Mouse (Mus musculus) hindbrain, embryonic 14.5 days (tissue): ENCODE measurements around the gene Obscn. TPM values are rescaled to one million over a fixed set of nuclear protein-coding genes. Genes with fewer than 3 reads are reported as not detected.

Experiments used
- ATAC-seq: fragments of 200-750 bp; cut with Nextera tagmentation; 2 replicates; pipeline ENCODE4 v1.8.0; 2017; ENCODE audit warnings: moderate number of reproducible peaks, mild to moderate bottlenecking, moderate TSS enrichment, moderate library complexity; ENCODE audit not compliant: low FRiP score
- DNase-seq: peaks from one replicate; pipeline ENCODE4 v3.0.0-alpha.2; 2015; ENCODE audit warnings: low spot score
- H3K27ac ChIP-seq: fragments of 300-500 bp; sonication (generic); 2 replicates; pipeline ENCODE4 v1.5.1; 2014; ENCODE audit warnings: mild to moderate bottlenecking, moderate library complexity
- H3K27me3 ChIP-seq: fragments of 300-500 bp; sonication (generic); 2 replicates; pipeline ENCODE4 v1.6.1; 2014; ENCODE audit warnings: mild to moderate bottlenecking, low read length, mixed read lengths; ENCODE audit not compliant: control insufficient read depth, insufficient read depth
- H3K36me3 ChIP-seq: fragments of 300-500 bp; sonication (generic); replicated peaks from 2 replicates; pipeline ENCODE4 v1.6.1; 2014; ENCODE audit not compliant: control insufficient read depth, insufficient read depth
- H3K4me1 ChIP-seq: fragments of 300-500 bp; sonication (generic); replicated peaks from 2 replicates; pipeline ENCODE4 v1.6.1; 2014; ENCODE audit warnings: antibody characterized with exemption, low read length, mixed read lengths; ENCODE audit not compliant: control insufficient read depth, insufficient read depth
- H3K4me2 ChIP-seq: fragments of 300-500 bp; sonication (generic); replicated peaks from 2 replicates; pipeline ENCODE4 v1.6.1; 2014; ENCODE audit warnings: mild to moderate bottlenecking, moderate library complexity
- H3K4me3 ChIP-seq: fragments of 300-500 bp; sonication (generic); replicated peaks from 2 replicates; pipeline ENCODE4 v1.5.1; 2014; ENCODE audit warnings: mild to moderate bottlenecking, low read length
- H3K9ac ChIP-seq: fragments of 300-500 bp; sonication (generic); 2 replicates; pipeline ENCODE4 v1.6.1; 2014
- H3K9me3 ChIP-seq: fragments of 300-500 bp; sonication (generic); 2 replicates; pipeline ENCODE4 v1.6.1; 2016; ENCODE audit warnings: low read length; ENCODE audit not compliant: control insufficient read depth
- WGBS: fragments of 180-500 bp; shearing (Covaris S2); extraction: QIAGEN DNeasy Blood & Tissue Kit; methylation state at CpG from one replicate; pipeline ENCODE4 v1.1.7; 2014; 5-methylcytosine and 5-hydroxymethylcytosine counted together
- polyA plus RNA-seq: library from polyadenylated mRNA; unstranded; fragments of >200 nt; fragmentation: Nextera tagmentation; extraction: Ambion mirVana; gene quantifications from 2 replicates; pipeline ENCODE4 v1.2.1, GENCODE M21; 2014

Obscn gene
- polyA plus RNA-seq, 1 experiment from 2014 or later, result 0.71 TPM

- DNase-seq, result no peak
- no peak overlapping the region for H3K4me3 ChIP-seq
- no peak for ATAC-seq
- no peaks in the 10 kb centered on the region for H3K27me3 ChIP-seq
- H3K27ac ChIP-seq, result no peak overlapping the region
- H3K9ac ChIP-seq, result no peak overlapping the region
- H3K4me1 ChIP-seq, result no peaks in the 10 kb centered on the region
- H3K9me3 ChIP-seq, result no peaks in the 10 kb centered on the region
- 92% methylated on average over 13 of the region's 13 CpGs for WGBS
- no peaks in the 10 kb centered on the region for H3K36me3 ChIP-seq
- no peak overlapping the region for H3K4me2 ChIP-seq
Measured at GRCm38 (mm10) chr11:59029003-59029402, 107.2 kb downstream of the Obscn start.

- ATAC-seq (no peak), DNase-seq (no peak)
- WGBS, result 84% methylated on average over 6 of the region's 6 CpGs
- Histone ChIP-seq H3K4me3 (no peak overlapping the region), H3K4me1 (no peaks in the 10 kb centered on the region), H3K4me2 (no peak overlapping the region), H3K9ac (no peak overlapping the region), H3K36me3 (no peaks in the 10 kb centered on the region), H3K9me3 (no peaks in the 10 kb centered on the region), H3K27ac (no peak overlapping the region), H3K27me3 (no peaks in the 10 kb centered on the region)
Measured at GRCm38 (mm10) chr11:59026411-59026810, 109.8 kb downstream of the Obscn start.

GRCm38 (mm10) chr11:59015052-59015451, 121.2 kb downstream of the Obscn start:
- Histone ChIP-seq H3K27ac (no peak overlapping the region), H3K9me3 (no peaks in the 10 kb centered on the region), H3K4me3 (no peak overlapping the region), H3K27me3 (no peaks in the 10 kb centered on the region), H3K9ac (no peak overlapping the region), H3K4me2 (no peak overlapping the region), H3K36me3 (no peaks in the 10 kb centered on the region), H3K4me1 (no peaks in the 10 kb centered on the region)
- DNase-seq (no peak), ATAC-seq (no peak)
- 40% methylated on average over 9 of the region's 9 CpGs for WGBS

GRCm38 (mm10) chr11:59002327-59003079, 133.7 kb downstream of the Obscn start:
- no peaks in the 10 kb centered on the region for H3K36me3 ChIP-seq
- H3K27ac ChIP-seq, result no peak overlapping the region
- H3K9me3 ChIP-seq, result no peaks in the 10 kb centered on the region
- no peak for DNase-seq
- no peak overlapping the region for H3K4me2 ChIP-seq
- H3K4me3 ChIP-seq, result no peak overlapping the region
- no peak overlapping the region for H3K9ac ChIP-seq
- no peak for ATAC-seq
- WGBS, result 85% methylated on average over 7 of the region's 7 CpGs
- no peaks in the 10 kb centered on the region for H3K4me1 ChIP-seq
- no peaks in the 10 kb centered on the region for H3K27me3 ChIP-seq

GRCm38 (mm10) chr11:59000635-59001034, 135.6 kb downstream of the Obscn start:
- Histone ChIP-seq H3K4me3 (no peak overlapping the region), H3K9ac (no peak overlapping the region), H3K27me3 (no peaks in the 10 kb centered on the region), H3K4me1 (no peaks in the 10 kb centered on the region), H3K4me2 (no peak overlapping the region), H3K27ac (no peak overlapping the region), H3K36me3 (no peaks in the 10 kb centered on the region), H3K9me3 (no peaks in the 10 kb centered on the region)
- ATAC-seq (no peak), DNase-seq (no peak)
- 94% methylated on average over 20 of the region's 21 CpGs for WGBS

- no peak for ATAC-seq
- WGBS, result 85% methylated on average over 6 of the region's 6 CpGs
Measured at GRCm38 (mm10) chr11:58999830-59000229, 136.4 kb downstream of the Obscn start.

GRCm38 (mm10) chr11:58999158-58999557, 137.0 kb downstream of the Obscn start:
- peaks cover 8% of the 10 kb centered on the region; the same call in 1 of the 2 replicates for H3K27me3 ChIP-seq
- no peak overlapping the region for H3K4me3 ChIP-seq
- H3K9ac ChIP-seq, result no peak overlapping the region
- 64% methylated on average over 11 of the region's 11 CpGs for WGBS
- no peaks in the 10 kb centered on the region for H3K9me3 ChIP-seq
- no peaks in the 10 kb centered on the region for H3K36me3 ChIP-seq
- 0 out of 2 replicates have a peak, but pooled peaks cover under 1% of the 10 kb centered on the region for H3K4me1 ChIP-seq
- H3K4me2 ChIP-seq, result no peak overlapping the region
- H3K27ac ChIP-seq, result no peak overlapping the region
- ATAC-seq, result no peak
- no peak for DNase-seq

More at GRCm38 (mm10) chr11:58999830-59000229, 136.4 kb downstream of the Obscn start:
- DNase-seq, result no peak
- Histone ChIP-seq H3K9me3 (no peaks in the 10 kb centered on the region), H3K27me3 (peaks cover 7% of the 10 kb centered on the region; the same call in 1 of the 2 replicates), H3K27ac (no peak overlapping the region), H3K4me1 (no peaks in the 10 kb centered on the region), H3K9ac (no peak overlapping the region), H3K4me3 (no peak overlapping the region), H3K36me3 (no peaks in the 10 kb centered on the region), H3K4me2 (no peak overlapping the region)

GRCm38 (mm10) chr11:58997541-58997940, 138.7 kb downstream of the Obscn start:
- Histone ChIP-seq H3K9me3 (no peaks in the 10 kb centered on the region), H3K27me3 (peaks cover 8% of the 10 kb centered on the region; the same call in 1 of the 2 replicates), H3K4me1 (0 out of 2 replicates have a peak, but pooled peaks cover 3% of the 10 kb centered on the region), H3K9ac (no peak overlapping the region), H3K4me3 (no peak overlapping the region), H3K36me3 (no peaks in the 10 kb centered on the region), H3K4me2 (no peak overlapping the region), H3K27ac (no peak overlapping the region)
- no peak for ATAC-seq
- no peak for DNase-seq
- WGBS, result 93% methylated on average over 5 of the region's 5 CpGs

- Histone ChIP-seq H3K27ac (no peak overlapping the region), H3K4me2 (no peak overlapping the region), H3K27me3 (peaks cover 8% of the 10 kb centered on the region; the same call in 1 of the 2 replicates), H3K9ac (no peak overlapping the region), H3K4me1 (0 out of 2 replicates have a peak, but pooled peaks cover 3% of the 10 kb centered on the region), H3K36me3 (peaks cover 11% of the 10 kb centered on the region), H3K9me3 (no peaks in the 10 kb centered on the region), H3K4me3 (no peak overlapping the region)
- ATAC-seq (no peak), DNase-seq (no peak)
- WGBS, result 58% methylated on average over 12 of the region's 12 CpGs
Measured at GRCm38 (mm10) chr11:58995807-58996370, 140.3 kb downstream of the Obscn start.
